Comparison of ENCODE assay signal across 14 mouse cellular contexts in genomic region chr8:72380656-72381055, GRCm38 (mm10).
"Had no signal": no experiment of that assay in that cellular context is flagged by ENCODE, and none has a peak within 500 bp of the region (broad histone marks: within the 10 kb centered on the region; RNA-seq: fewer than 3 reads in every experiment).

No protein-coding gene starts in this region.

- H3K4me3 ChIP-seq: limb, embryonic 15.5 days; liver, embryonic 12.5 days; midbrain, embryonic 10.5 days; myocyte; neural tube, embryonic 12.5 days; stomach, embryonic 15.5 days had no signal

- DNase-seq: kidney, postnatal 14 days; lung, embryonic 14.5 days; lung, postnatal 10 days; lung, postnatal 4 days; midbrain, embryonic 14.5 days; right cerebral cortex, postnatal 14 days; thymus, adult 2 months; thymus, postnatal 25 days had no signal

- H3K27ac ChIP-seq: limb, embryonic 15.5 days; liver, embryonic 12.5 days; midbrain, embryonic 10.5 days; neural tube, embryonic 12.5 days; stomach, embryonic 15.5 days had no signal

- H3K27me3 ChIP-seq: limb, embryonic 15.5 days; liver, embryonic 12.5 days; neural tube, embryonic 12.5 days; stomach, embryonic 15.5 days had no signal

- H3K4me1 ChIP-seq: limb, embryonic 15.5 days; midbrain, embryonic 10.5 days; neural tube, embryonic 12.5 days; stomach, embryonic 15.5 days had no signal
